Mouse (Mus musculus): Measurements from ENCODE around the gene Pced1a.
A peak's percentile ranks its signal among the peaks of the same experiment; 100 is the strongest.

Gene Pced1a

GRCm38 (mm10) chr2:130424126-130424853, at the start of gene Pced1a, which contains the start of gene Vps16:
Gene Pced1a (minus strand): TSS chr2:130424701.
Gene Vps16 (plus strand): TSS chr2:130424339.
- peak; percentile 87 for DNase-seq (ENCODE audit: low spot score)

DNA sequence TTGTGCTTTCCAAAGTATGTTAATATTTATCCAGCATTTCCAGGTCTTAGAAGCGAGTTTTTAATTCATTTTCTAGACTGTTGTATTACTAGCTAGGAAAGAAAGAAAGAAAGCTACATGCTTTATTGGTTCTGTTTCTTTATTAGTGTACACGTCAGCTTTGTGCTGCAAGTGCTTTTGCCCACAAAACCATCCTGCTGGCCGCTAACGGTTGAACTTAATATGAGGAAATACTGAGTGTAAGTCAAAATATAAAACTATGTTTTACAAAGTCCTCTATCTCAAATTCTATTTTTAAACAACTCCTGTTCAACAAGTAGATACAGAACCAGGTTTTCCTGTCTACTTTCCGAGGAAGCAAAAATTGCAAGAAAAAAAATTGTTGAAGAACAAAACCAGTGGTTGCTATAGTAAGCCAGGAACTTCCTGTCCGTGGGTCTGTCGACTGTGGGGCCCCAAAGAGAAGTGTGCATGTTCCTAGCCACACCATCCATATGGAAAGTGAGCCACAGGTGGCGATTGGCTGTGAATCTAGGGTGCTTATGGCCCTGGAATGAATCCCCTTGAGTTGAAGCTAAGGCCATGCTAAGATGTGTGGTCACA, 48.5 kb upstream of the Pced1a start:
- DNase-seq (ENCODE audit: low spot score) = no peak

DNA sequence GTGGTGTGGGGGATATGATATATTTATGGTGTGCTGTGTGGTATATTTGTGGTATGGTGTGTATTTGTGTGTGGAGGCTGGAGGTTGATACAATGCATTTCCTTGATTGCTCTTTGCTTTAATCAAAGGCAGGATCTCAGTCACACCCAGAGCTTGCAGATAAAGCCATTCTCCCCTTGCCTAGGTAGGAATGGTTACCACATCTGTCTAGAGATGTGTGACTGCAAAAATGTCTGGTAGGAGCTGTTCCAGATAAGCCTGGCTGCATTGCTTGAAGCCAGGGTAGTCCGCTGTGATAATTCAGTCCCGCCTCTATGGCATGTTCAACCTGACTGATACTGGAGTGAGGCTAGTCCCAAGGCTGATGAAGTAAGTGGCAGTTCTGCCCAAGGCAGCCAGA, 45.4 kb upstream of the Pced1a start:
- no peak for DNase-seq (ENCODE audit: low spot score)

DNA sequence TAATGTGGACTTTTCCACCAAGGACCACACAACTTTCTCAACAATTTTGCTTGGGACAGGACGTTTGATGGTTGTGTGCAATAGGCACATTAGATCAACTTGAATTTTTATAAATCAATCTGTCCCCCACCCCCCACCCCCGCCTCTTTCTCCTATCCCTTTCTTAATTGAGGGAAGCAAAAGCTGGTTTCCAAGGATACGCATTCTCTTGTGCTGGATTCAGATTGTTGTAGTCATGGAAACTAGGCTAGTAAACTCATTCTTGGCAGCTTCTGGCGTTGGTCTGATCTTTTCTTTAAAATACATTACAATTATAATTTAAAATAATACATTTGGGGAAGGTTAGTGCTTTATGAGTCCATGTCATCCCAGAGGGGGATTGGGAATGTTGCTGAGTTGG, 44.9 kb upstream of the Pced1a start:
- no peak for DNase-seq (ENCODE audit: low spot score)

GRCm38 (mm10) chr2:130466438-130466837, 41.9 kb upstream of the Pced1a start:
- DNase-seq (ENCODE audit: low spot score) = no peak

DNA sequence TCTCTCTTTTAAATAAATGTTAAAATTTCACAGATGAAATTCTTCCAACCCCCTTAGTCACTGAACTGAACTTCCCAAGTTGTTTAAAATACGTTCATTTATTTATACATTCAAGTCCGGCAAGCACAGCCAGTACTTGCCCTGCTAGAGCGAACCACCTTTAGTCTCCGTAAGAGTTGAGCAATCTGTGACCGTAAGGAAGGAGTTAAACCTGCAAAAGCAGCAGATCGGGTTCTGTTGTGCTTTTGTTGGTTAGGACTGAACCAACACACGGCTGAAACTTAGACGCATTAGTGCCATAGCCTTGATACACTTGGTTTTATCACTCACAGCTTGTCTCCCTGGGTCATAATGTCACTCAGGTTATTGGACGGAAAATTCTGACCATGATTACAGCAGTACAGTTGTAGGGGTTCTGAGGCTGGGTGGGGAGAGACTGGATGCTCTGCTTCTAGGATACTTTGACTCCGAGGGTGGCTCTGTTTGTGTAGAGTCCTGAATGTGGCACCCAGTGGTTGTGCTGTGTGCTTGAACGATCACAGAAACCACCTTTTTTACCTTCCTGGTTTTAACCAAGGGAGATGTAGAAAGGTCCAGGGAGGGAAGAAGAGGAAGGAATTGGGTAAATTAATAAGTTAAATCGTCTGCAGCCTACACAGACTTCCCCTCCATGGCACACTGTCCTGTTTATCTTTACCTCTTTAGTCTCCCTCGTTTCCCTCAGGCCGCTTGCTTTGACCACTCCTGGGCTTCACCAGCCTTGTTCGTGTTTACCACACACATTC, 37.0 kb upstream of the Pced1a start:
- no peak for DNase-seq (ENCODE audit: low spot score)

- no peak for DNase-seq (ENCODE audit: low spot score)
These were observed 35.1 kb upstream of the Pced1a start for GRCm38 (mm10) chr2:130459576-130459975.

DNA sequence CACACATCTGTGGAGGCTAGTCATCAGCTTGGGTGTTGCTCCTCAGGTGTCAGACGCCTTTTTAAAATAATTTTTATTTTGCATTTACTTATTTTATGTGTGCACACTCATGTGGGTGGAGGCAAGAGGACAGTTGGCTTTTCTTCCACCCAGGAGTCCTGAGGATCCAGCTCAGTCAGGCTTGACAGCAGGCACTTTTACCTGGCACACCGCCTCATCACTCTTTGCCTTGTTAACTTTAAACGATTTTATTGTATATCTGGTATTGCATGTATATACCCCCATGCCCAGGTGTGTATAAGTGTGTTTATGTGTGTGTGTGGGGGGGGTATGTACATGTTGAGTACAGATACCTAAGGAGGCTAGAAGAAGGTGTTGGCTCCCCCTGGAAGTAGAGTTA, 33.4 kb upstream of the Pced1a start:
- DNase-seq (ENCODE audit: low spot score) = no peak

GRCm38 (mm10) chr2:130454748-130455370, 30.4 kb upstream of the Pced1a start:
- no peak for DNase-seq (ENCODE audit: low spot score)

GRCm38 (mm10) chr2:130453421-130453820, 28.9 kb upstream of the Pced1a start:
- no peak for DNase-seq (ENCODE audit: low spot score)

DNA sequence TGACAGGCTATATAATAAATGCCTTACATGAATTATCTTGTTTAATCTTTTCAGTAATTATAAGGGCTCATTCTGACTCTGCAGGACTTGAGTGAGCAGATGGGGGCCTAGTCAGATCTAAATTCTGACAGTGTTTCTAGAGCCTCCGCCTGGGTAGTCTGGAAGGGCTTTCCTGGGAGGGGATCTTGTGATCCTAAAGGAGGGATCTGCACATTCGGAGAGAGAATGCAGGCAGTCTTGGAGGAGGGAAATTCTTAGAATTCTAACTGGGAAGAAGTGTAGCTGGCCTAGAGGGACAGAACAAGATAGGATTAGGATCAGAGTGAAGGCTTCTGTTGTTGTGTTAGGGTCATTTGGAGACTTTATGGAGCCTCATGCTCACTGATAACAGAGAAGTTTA, 27.8 kb upstream of the Pced1a start:
- no peak for DNase-seq (ENCODE audit: low spot score)

DNA sequence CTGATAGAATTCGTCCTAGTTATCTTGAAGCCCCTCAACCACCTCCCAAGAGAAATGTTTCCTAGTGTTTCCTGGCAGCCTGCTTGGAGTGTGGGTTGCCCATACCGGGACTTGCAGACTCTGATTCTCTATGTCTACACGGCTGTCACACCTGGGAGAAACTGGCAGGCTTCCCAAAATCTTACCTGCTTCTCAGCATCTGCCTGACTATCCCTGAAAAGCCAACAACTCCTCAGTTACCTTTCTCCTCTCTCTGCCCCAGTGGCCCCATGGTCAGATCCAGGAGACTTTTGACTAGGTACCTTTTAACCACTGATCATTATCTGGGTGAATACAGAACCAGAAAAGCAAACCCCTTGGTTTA, 27.2 kb upstream of the Pced1a start:
- DNase-seq (ENCODE audit: low spot score) = no peak

- no peak for DNase-seq (ENCODE audit: low spot score)
These were observed 26.7 kb upstream of the Pced1a start for GRCm38 (mm10) chr2:130451086-130451726.

- peak; percentile 56 for DNase-seq (ENCODE audit: low spot score)
These were observed 25.9 kb upstream of the Pced1a start for GRCm38 (mm10) chr2:130450434-130450796.

DNA sequence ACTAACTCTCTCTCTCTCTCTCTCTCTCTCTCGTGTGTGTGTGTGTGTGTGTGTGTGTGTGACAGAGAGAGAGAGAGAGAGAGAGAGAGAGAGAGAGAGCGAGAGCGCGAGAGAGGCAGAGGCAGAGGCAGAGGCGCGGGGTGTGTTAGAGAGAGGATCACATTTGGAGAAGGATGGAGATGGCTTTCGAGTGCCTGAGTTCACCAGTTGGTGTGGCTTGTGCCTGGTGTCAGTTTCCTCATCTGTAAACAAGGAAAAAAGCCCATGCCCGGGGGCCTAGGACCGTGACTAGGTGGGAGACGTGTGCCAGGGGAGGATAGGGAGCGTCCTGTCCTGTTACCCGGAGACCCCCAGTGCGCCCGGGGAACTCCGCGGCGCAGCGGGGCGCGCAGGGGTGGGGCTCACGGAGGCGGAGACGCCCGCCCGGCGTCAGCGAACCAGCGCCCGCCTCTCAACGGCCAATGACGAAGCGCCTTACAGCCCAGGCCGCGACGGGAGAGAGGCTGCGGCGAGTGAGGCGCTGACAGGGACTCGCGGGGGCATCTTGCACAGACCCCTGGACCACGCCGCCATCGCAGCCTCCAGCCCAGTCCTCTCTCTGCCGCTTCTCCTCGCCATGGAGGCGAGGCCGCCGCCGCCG, 25.4 kb upstream of the Pced1a start, which contains the start of gene Ptpra:
TSS of gene Ptpra (plus strand) at position 485 of the 640 bp plus-strand sequence.
- DNase-seq (ENCODE audit: low spot score) = peak; percentile 89

DNA sequence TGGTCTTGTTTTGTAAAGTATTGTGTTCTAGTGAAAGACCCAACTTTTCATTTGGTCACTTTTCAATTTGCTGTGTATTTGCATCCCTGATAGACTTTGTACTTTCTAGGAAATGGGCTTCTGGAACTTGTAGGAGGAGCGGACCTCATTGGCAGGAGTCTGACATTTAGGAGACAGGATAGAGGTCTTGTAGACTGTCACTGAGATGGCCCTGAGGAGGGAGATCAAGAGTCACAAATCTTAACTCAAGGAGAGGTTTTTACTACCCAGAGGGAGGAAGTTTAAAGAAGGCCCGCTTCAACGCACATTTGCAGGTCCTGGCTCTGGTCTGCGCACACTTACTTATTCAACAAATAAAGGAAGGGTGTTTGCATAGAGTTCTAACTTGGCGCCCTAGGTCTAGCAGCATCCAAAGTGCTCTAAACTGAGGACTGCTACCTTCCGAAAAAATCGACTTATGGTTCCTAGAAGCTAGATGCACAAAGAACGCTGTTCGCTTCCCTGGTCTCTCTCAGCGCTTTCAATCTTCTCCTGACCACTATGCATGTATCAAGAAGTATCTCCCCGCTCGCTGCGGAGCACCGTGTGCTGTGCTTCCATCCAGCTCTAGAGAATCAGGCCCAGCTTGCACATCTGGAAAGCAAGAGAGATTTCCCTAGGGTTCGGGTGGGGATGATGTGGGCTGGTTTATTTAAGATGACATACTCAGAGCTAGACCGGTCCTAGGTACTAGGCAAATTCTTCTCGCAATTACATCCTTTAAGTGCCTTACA, 24.7 kb upstream of the Pced1a start:
- no peak for DNase-seq (ENCODE audit: low spot score)

- no peak for DNase-seq (ENCODE audit: low spot score)
These were observed 23.9 kb upstream of the Pced1a start for GRCm38 (mm10) chr2:130448449-130448848.

- no peak for DNase-seq (ENCODE audit: low spot score)
These were observed 17.7 kb upstream of the Pced1a start for GRCm38 (mm10) chr2:130442162-130442561.

DNA sequence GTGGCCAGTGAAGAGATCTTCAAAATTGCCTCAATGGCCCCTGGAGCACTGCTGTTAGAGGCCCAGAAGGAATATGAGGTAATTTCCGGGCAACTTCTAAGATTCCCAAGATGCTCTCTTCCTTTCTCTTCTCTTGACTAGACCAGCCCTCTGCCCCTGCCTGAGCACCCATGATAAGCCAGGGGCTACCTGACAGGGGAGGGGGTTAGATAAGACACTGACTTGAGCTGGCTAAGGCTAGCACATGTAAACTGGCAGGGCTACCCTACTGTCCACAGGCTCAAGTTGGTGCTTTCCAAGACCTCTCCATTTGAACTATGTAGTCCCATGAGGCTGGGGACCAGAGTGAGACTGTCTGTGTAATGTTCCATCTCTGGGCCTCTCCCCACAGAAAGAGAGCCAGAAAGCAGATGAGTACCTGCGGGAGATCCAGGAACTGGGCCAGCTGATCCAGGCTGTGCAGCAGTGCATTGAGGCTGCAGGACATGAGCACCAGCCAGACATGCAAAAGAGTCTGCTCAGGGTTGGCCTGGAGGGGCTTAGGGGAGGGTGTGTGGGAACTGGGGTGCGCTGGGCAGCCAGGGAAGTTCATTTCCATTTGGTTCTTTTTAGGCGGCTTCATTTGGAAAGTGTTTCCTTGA, 15.5 kb upstream of the Pced1a start:
- no peak for DNase-seq (ENCODE audit: low spot score)

DNA sequence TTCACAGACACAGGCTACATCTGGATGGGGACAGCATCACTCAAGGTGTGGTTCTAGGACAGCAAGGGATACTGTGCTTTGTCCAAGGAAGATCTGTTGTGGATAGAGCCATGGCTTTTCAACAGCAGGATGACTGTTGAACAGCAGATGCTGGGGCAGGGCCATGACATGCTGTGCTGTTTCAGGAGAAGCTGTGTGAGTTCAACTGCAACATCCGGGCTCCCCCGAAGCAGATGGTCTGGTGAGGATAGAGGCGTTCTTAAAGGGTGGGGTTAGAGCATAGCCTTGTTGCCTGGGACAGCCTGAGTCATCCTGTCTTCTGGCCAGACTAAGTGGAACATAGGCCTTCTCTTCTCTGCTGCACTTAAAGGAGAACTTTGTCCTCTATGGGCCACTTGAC, 14.4 kb upstream of the Pced1a start:
- no peak for DNase-seq (ENCODE audit: low spot score)
